Mouse (Mus musculus) testis, adult 10 weeks (tissue): ENCODE results near the gene Tspan10. TPM values are rescaled to one million over a fixed set of nuclear protein-coding genes. Genes with fewer than 3 reads are reported as not detected.

ENCODE experiments used
- polyA plus RNA-seq: library from polyadenylated mRNA; stranded (reverse); fragments of 350-450 nt; fragmentation: Illumina TruSeq; extraction: RNeasy Lipid Tissue Mini Kit (QIAGEN cat#74804); gene quantifications from one replicate; pipeline ENCODE4 v1.2.3, GENCODE M21; 2014; ENCODE audit warnings: low read depth, low replicate concordance

Tspan10 gene
- polyA plus RNA-seq = not detected

DNA sequence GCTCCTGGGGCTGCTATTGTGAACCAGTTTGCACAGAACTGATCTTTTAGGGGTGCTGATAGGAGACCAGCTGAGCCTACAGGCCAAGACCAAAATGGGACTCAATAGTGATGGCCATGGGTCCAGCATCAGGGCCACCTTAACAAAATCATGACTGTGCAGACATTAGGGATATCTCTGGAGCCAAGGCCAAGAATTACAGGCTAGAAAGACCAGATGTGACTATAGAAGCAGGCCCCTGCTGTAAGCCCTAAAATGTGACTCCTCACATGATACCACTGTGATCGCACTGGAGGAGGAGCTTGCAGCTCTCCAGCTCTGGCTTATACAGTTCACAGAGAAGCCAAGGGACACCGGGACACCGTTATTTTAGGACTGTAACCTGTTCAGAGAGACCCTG is at the start of gene Tspan10:
TSS of gene Tspan10 (plus strand) at position 301 of the 400 bp plus-strand sequence.

DNA sequence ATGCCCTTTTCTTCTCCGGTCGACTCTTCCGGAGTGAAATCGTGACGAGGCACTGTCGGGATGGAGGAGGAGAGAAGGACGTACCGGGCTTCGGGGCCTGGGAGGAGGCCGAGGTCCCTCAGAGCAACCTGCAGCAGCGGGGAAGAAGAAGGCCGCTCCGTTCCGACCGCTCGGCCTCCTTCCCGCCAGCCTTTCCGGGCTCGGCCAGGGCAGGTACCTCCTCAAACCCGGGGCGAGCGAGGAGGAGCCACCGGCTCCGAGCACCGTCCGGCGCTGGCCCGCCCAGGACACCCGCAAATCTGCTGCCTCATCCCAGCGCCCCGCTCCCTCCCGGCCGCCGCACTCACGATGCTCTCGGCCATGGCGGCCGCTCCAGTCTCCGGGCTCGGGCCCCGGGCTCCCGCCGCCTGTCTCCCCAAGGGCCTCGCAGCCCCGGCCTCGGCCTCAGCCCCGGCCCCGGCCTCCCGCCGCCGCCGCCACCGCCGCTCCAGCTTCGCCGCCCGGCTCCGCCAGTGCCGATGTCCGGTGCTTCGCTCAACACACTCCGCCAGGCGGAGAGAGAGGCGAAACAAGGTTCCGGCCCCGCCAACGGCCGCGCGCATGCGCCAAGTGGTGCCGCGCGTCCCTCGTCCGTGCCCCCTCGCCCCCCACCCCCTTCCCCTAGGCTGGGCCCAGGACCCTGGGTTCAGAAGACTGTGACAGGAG is 5.1 kb upstream of the Tspan10 start, which contains the start of gene Nploc4:
TSS of gene Nploc4 (minus strand) at position 557 of the 705 bp plus-strand sequence.

DNA sequence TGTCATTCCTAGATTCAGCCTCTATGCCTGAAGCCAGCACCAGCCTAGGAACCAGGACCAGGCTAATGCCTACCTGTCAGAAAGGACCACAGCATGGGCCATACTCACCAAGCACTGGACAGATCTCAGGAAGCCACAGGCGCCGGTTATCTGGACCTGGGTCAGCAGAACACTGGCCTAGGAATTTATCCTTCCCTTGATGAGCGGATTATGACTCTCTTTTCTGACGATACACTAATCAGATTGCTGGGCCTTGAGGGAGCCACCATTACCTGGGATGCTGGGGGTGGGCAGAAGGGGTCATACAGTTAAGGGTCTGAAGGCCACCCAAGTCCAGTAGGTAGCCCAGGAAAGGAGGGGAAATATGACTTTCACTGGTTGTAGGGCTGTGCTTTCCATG is 10.9 kb downstream of the Tspan10 start, which contains the start of gene Pde6g:
TSS of gene Pde6g (minus strand) at position 195 of the 400 bp plus-strand sequence.

DNA sequence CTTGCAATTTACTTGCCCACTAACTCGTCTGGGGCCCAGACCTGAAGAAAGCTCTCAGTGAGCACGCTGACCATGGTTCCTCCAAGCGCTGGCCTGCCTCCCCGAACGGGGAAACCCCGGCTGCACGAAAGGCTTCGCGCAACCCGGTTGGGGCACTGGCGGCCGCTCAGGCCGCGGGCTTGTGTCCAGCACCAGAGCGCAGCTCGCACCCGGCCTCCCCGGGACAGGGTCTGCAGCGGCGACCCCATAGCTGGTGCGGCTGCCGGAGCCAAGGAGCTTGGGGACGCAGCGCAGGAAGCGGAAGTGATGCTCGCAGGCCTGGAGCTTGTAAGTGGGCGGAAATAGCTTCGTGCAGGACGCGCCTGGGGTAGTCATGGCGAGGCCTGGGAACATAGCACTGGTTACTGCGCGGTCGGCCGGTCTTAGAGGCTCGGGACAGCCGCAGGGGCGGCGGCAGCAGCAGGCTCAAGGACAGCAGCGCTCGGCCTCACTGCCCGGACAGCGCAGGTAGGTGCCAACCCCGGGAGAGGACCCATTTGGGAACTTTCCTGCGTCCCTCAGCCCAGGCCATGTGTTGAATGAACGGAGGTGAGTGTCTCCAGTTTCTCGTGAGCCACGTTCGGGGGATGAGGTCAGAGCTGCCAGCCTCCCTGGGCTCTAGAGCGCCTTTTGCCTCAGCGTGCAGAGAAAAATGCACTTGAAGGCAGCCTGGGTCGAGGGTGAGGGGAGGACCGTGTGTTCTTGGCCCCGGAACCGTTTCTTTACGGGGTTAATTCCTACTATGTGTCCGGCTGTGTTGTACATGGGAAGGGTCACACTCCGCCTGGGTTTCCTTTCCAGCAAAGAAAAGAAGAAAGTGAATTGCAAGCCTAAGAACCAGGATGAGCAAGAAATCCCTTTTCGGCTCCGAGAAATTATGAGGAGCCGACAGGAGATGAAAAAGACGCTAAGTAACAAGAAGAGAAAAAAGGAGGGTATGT is 15.6 kb downstream of the Tspan10 start, which contains the start of the genes Oxld1 and Ccdc137:
TSS of gene Oxld1 (minus strand) at position 297 of the 980 bp plus-strand sequence.
TSS of gene Ccdc137 (plus strand) at position 344 of the 980 bp plus-strand sequence.

DNA sequence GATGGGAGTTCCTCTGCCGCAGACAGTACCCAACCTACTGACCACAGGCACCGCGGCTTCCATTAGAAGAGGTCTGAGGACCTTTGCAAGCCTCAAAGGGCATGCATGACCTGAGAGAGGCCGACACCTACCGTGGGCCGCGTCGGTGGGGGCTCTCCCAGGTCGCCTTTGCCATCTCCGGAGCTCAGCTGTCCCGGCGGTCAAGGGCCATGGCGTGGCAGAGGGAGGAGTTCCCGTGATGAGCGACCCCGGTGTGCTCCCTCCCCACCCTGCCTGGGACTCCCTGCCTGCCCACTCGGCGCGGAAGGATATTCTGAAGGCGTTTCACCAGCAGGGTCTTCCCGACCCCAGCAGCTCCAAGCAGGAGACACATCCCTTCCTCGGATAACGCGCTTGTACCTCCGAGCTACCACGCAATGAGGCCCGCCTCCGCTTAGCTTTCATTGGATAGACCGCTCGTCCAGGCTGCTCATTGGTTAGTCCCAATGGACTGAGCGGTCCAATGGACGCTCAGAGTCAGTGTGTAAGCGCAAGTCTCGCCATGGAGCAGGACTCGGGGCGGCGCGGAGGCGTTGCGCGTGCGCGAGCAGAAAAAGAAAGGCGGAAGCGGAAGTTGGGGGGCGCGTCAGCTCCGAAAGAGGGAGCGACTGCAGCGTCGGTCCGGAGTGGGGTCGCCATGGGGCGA is 24.7 kb downstream of the Tspan10 start, which contains the start of gene Arl16:
TSS of gene Arl16 (minus strand) at position 557 of the 685 bp plus-strand sequence.

DNA sequence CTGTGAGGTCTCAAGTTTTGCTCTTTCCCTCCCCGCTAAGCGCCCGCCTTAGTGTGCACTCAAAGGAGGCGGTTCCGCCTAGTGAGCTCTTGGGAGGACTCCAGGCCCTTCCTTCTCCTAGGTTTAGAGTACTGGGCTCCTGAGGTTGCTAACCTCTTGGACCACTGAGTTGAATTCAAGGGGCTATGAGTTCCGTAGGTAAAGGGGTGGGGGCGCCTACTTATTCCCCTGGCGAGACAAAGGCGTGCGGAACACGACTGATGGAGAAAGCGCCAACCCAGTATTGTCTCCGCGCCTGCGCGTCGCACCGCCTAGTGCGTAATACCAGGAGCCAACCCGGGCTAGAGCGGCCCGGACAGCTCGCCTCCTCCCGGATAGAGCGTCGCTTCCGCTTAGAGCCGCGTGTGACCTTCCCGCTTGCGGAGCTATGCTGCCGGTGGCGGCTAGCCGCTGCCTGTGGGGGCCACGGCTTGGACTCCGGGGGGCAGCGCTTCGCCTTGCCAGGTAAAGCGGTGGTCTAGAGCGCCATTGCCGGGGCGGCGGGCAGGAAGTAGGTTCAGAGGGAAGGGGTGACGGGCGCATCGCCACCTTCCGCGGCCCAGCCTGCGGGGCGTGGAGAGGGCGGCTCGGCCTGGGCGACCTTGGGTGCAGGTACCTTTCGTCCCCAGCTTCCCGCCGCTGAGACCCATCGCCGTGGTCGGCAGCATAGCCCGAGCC is 42.0 kb downstream of the Tspan10 start, which contains the start of gene Mrpl12:
TSS of gene Mrpl12 (plus strand) at position 349 of the 717 bp plus-strand sequence.

DNA sequence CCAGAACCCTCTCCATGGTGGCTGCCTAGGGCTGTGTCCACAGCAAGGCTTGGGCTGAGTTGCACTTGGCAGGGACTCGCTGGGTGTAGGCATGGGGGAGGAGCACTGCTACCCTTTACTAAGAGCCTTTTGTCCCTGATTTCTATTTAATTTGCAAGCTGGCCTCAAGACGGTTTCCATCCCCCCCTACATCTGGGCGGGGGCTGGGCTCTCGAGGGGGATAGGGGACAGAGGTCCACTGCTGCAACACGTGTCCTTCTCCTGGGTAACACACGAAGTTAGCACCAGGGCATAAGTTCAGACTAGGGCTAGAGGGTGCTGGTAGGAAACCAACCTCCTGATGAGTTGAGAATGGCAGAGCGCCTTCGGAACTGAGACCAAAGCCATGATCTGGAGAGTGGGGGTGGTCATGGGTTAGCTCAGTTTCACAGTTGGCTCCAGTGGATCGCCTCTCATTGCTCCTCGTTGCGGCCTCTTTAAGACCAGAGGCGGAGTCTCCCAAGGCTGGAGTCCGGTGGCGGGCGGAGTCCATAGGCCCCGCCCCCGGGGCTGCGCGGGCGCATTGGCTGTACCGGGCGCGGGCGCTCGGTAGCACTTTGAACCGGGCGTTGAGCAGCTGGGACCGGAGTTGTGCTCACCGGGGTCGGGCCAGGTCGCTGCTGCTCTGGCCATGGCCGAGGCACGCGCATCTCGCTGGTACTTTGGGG is 49.0 kb downstream of the Tspan10 start, which contains the start of gene Slc25a10:
TSS of gene Slc25a10 (plus strand) at position 524 of the 707 bp plus-strand sequence.

Other genes with a start within 250 kb of the Tspan10 start
- 0.41 TPM for gene Bahcc1, start 209.7 kb upstream of the Tspan10 start, polyA plus RNA-seq
- 418 TPM for gene Actg1, start 94.1 kb upstream of the Tspan10 start, polyA plus RNA-seq
- not detected for gene Fscn2, start 81.1 kb upstream of the Tspan10 start, polyA plus RNA-seq
- gene Faap100, start 63.9 kb upstream of the Tspan10 start, polyA plus RNA-seq = 0.15 TPM
- 35.9 TPM for gene Nploc4, start 4.9 kb upstream of the Tspan10 start, polyA plus RNA-seq
- gene Pde6g, start 10.9 kb downstream of the Tspan10 start, polyA plus RNA-seq = 0.14 TPM
- gene Oxld1, start 15.4 kb downstream of the Tspan10 start, polyA plus RNA-seq = not detected
- 6.0 TPM for gene Ccdc137, start 15.5 kb downstream of the Tspan10 start, polyA plus RNA-seq
- 10.9 TPM for gene Arl16, start 25.0 kb downstream of the Tspan10 start, polyA plus RNA-seq
- 3.0 TPM for gene Mrpl12, start 42.0 kb downstream of the Tspan10 start, polyA plus RNA-seq
- gene Slc25a10, start 49.2 kb downstream of the Tspan10 start, polyA plus RNA-seq = 0.31 TPM
- gene Gcgr, start 88.1 kb downstream of the Tspan10 start, polyA plus RNA-seq = not detected
- gene Mcrip1, start 107.1 kb downstream of the Tspan10 start, polyA plus RNA-seq = 3.2 TPM
- 2.5 TPM for gene Ppp1r27, start 108.5 kb downstream of the Tspan10 start, polyA plus RNA-seq
- gene P4hb, start 130.6 kb downstream of the Tspan10 start, polyA plus RNA-seq = 41.5 TPM
- 5.0 TPM for gene Arhgdia, start 139.0 kb downstream of the Tspan10 start, polyA plus RNA-seq
- 15.0 TPM for gene Alyref, start 155.7 kb downstream of the Tspan10 start, polyA plus RNA-seq
- 9.5 TPM for gene Anapc11, start 155.8 kb downstream of the Tspan10 start, polyA plus RNA-seq
- not detected for gene Npb, start 165.8 kb downstream of the Tspan10 start, polyA plus RNA-seq
- gene Pcyt2, start 175.3 kb downstream of the Tspan10 start, polyA plus RNA-seq = 6.7 TPM
- 1.2 TPM for gene Sirt7, start 182.6 kb downstream of the Tspan10 start, polyA plus RNA-seq
- 1.8 TPM for gene Mafg, start 191.0 kb downstream of the Tspan10 start, polyA plus RNA-seq
- gene Pycr1, start 201.1 kb downstream of the Tspan10 start, polyA plus RNA-seq = 0.39 TPM
- gene Myadml2, start 205.5 kb downstream of the Tspan10 start, polyA plus RNA-seq = not detected
- not detected for gene Notum, start 218.5 kb downstream of the Tspan10 start, polyA plus RNA-seq
- 4.5 TPM for gene Aspscr1, start 230.3 kb downstream of the Tspan10 start, polyA plus RNA-seq